Mouse (Mus musculus): ENCODE results near the gene Crnkl1. TPM values are rescaled to one million over a fixed set of nuclear protein-coding genes. Genes with fewer than 3 reads are reported as not detected.
A peak's percentile ranks its signal among the peaks of the same experiment; 100 is the strongest.

Gene Crnkl1
- 10 to 100 TPM; 18.5 to 22.1 (median 20.4) TPM for total RNA-seq (2022)

DNA sequence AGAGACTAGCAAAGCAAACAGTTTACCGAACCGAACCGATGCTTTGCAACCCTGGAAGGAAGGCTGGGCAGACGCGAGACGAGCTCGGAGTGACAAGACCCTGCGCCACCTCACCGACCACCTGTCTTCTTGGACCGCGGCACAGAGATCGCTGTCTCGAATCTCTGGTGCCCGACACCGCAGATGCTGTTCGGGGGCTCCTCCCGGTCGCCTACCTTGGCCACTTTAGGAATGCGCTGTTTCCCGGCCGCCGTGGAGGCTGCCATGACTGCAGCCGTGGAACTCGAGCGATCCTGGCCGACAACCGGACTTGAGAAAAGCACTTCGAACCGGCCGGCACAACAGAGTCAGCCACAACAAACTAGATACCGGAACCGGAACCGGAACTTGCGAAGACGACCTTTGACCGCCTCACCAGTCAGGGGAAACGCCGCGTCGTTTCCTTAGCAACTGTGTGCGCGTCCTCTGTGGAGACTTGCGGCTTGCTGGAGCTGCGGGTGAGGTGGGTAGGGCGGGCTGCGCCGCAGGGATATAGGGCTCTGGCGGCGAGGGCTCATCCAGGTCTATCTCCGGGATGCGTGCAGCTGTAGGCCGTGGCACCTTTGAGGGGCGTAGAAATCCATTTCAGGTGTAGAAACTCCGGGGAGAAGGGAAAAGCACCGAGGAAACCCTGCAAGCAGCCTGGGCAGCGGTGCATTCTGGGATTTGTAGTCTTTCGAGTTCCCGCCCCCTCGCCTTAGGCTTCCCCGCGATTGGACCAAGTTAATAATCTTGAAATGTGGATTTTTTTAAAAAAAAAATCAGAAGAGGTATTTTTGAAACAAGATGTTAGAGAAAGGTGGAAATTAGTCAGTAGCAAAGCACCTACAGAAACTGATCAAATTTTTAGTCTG lies at the start of gene Crnkl1, which contains the start of gene Cfap61:
TSS of gene Crnkl1 (minus strand) at position 676 of the 893 bp plus-strand sequence.
TSS of gene Cfap61 (plus strand) at position 446 of the 893 bp plus-strand sequence.
- DNase-seq (ENCODE audit: low spot score in 2 of 2) = peak; percentile 89 to 91

DNA sequence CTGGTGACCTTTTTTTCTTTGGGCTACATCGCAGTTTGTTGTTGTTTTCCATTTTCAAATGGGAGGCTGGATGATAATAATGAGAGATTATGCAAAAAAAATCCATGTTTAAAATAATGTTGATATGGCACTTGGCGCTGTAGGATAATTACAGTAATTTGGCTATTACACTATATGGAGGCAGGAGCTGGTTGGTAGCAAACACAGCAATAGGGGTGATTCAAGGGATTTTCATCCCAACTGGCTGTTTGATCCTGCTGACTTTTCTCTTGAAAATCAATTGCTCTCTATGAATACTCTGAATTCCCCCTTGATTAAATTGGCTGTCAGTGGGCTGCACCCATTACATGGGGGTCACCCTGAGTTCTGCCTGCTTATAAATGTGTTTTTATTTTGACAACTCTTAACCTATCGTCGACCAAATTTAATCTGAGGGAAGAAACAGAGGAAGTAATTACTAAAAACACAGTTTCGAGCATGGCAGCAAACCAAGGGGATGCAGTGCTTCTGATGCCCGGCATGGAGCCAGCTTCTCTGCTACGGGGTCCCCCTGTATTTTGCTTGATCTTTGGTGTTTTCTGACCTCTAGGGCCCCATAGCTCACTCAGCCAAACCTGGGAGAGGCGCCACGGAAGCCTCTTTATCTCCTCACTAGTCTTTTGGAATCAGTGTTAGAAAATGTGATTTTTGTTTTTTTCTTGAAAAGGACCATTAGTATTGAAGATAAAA lies 47.7 kb upstream of the Crnkl1 start:
- DNase-seq (ENCODE audit: low spot score in 2 of 2) = no peak

DNA sequence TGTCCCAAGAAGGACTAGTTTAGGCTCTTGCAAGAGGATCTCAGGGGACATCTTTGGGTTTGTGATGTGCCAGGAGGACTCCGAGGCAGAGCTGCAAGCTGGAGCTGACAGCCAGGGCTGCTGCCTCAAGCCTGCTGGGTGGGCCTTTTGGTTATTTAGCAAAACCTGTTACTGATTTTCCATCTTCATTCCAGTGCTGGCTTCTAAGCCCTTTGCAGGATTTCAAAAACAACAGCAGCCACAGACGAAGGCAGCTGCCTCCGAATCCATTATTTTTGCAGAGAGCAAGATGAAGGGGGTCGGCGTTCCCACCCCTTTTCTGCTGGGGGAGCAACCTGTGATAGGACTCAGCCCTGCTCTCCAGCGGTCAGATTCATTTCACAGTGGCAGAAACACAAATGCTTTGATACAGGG lies 46.9 kb upstream of the Crnkl1 start:
- DNase-seq (ENCODE audit: low spot score in 2 of 2) = no peak

DNA sequence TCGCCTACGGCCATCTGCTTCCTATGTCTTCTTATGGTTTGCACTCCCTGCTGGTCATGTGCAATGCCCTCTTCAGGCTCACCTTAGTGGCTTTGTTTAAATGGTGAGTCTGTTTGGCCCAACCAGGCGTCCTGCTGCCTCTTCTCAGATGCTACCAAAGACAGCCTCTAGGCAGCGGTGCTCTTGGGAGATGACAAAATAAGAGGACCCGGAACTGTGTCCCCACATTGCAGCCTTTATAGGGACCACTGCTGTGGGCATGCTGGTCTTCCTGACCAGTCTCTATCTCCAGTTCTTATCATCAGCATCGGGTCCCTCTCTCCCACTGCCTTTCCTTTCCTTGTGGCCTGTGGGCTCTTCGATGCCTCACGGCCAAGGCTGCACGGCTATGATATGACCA lies 46.1 kb upstream of the Crnkl1 start:
- no peak for DNase-seq (ENCODE audit: low spot score in 2 of 2)

DNA sequence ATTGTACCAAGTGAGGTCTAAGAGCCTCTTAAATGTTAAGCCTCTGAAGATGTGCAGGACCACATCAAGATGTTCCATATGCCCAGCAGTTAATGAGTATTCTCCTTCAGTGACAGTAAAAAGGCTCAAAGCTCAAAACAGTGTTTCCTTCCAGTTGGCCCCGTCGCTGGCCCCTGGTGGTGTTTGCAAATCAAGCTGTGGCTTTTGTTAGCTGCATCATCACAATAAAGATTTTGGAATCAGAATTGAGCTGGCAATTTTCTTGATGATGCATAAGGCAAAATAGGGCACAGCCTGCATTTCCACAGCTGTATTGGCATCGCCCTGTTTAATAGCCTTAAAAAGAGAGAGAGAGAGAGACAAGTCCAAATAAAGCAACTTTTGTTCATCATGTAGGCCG lies 44.8 kb upstream of the Crnkl1 start:
- no peak for DNase-seq (ENCODE audit: low spot score in 2 of 2)

DNA sequence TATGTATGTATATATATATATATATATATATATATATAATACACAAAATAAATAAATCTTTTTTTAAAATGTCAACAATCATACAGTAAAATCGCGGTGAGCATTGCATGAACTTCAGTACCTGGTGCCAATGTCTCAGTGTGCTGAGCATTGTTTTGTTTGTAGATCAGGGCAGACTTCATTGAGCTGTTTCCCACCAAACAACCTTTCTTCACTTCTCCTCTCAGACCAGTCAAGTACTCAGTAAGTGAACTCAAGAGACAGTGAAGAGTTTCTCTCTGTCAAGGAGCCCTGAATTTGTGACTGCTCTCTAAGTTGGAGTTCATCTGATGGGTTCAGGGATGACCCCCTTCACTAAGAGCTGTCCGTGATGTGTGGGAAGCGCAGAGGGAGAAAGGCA lies 37.8 kb upstream of the Crnkl1 start:
- DNase-seq (ENCODE audit: low spot score in 2 of 2) = no peak

DNA sequence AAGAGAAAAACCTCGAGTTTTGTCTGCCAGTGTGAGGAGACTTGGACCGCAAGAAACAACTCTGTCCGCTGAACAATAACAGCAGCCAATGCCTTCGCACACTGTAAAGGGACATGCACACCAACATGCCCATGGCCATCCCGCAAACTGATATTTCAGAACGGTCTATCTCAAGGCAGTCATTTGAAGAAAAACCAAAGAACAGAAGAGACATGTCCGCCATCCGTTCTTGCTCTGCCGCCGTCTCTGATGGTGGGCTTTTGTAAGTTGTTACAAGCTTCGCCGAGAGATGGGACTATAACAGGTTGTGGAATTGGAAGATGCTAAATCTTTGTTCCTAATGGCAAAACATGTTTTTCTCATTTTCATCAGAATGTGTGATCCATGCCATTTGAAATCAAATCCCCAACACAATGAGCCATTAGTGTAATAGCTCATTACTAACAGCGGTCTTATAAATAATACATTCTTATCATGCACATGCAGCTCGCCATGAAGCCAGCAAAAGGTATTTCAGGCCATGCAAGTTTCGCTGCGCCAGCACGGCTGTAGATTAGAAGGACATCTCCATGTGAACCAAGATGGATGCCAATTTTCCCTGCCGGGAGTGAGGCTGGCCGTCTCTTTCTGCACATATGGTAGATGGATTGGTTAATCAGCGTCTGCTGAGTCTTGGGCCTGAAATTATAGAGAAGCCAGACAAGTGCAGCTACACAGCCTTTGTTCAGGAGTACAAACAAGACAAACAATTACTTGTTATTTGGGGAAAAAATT lies 36.6 kb upstream of the Crnkl1 start:
- DNase-seq (ENCODE audit: low spot score in 2 of 2) = no peak

DNA sequence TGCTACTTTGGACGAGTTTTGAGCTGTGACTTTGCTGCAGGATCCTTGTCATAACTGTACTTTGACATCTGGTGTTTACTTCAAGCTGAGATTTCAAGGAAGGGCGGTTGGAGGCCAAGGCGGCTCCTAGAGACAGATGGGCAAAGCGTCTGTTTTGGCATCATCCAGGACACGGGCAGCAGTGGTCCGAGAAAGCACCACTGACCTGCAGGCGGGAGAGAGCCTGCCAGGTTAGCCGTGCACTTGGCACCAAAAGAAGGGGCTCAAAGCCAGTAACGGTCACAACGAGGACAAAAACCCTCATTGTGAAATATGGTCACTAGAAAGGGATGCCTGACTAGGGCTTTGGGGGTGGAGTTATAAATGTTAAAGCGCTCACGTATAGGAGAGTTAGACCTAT lies 35.9 kb upstream of the Crnkl1 start:
- no peak for DNase-seq (ENCODE audit: low spot score in 2 of 2)

DNA sequence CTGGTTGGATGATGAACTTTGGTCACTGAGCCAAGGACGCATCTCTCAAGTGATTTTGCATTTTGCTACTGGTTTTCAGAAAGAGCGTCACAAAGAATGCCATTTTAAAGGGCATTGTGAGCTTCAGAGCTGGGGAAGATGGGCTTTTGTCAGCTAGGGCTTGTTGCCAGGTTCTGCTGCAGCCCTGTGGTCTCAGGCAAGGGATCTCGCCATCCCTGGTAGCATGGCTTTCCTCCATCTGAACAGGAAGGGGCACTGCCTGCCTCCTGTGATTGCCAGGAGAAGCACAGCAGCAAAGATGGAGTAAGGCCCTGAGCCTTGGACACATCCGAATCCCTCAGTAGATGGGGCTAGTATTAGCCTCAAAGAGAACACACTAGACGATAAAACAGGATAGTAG lies 27.0 kb upstream of the Crnkl1 start:
- DNase-seq (ENCODE audit: low spot score in 2 of 2) = no peak

DNA sequence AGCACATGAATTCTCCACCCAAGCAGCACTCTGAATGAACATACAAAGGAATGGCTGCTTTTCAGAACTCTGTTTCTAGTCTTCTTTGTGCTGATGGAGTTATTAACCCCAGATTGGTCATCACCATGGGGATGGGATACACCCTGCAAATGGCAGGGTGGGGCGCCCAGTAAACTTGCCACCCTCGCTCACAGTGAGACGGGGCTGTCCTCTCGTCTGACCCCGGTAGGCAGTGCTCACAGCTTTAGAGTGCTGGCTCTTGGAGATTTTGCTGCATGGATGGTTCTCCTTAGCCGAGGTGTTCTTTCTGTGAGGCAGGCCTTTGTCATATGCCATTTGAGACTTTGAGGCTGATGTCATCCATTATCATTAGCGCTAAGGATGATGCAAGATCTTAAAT lies 23.7 kb upstream of the Crnkl1 start:
- DNase-seq (ENCODE audit: low spot score in 2 of 2) = no peak

DNA sequence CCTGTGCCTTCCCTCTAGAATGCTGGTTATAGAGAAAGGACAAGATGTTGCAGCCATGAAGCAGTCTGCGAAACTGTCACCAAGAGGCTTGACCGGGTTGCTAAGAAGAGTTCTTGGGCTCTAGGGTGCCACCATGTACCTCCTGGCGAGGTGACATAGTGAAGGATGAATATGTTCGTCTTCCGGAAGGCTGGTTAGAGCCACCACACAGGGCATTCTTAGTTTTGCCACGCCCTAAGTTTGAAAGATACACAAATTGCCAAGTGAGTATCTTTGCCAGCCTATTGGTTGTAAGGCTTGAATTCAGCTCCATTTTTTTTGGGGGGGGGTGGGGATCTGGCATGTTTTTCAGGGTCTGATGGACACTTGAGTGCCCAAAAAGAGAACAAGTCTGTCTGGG lies 23.3 kb upstream of the Crnkl1 start:
- no peak for DNase-seq (ENCODE audit: low spot score in 2 of 2)

DNA sequence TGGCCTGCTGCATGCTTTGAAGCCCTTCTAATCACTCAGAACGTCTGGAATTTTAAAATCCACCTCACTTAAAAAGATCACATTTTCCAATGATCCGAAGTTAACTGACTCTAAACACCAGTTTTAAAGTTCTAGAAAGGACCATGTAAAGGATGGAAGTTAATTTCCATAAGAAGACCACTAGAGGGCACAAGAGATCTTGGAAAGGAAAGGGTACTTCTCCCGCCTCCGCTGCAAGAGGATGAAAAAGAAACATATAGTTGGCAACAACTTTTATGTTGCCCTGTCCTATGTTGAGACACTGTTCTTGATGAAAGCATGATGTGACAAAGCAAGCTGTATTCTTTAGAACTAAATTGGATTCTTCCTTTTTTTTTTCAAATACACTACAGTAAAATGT lies 22.6 kb upstream of the Crnkl1 start:
- no peak for DNase-seq (ENCODE audit: low spot score in 2 of 2)

DNA sequence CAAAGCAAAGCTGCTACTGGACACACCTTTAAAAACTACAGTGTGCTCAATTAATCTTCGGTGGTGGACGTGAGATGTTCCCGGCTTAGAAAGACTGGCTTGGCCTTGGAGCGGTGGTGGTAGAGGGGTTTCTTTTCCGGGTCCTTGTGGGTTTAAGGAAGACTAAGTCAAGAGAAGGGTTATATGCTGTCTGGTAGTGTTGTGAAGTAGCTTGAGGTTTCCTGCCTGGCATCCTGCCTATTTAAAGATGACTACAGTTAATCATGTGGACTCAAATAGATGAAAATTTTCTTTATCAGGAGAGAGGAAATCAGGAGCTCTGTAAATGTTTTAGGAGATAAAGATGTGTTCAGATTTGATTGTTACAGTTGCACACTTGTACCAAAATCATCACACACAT lies 21.5 kb upstream of the Crnkl1 start:
- no peak for DNase-seq (ENCODE audit: low spot score in 2 of 2)

DNA sequence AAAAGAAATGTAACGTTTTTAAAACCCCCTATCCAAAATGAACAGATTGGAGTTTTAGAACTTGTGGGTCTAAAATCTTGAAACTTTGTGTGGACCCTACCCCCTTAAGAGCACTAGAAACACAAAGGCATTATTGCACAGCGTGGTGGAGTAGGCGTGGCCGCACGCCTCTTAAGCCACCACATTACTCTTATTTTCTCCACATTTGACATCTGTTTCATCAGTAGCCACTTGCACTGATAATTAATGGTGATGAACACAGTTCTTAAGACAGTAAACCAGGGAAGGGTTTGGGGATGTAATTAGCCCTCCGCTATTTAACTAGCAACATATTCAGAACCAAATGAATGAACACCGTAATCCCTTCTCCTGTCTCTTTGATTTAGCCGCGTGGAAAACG lies 21.0 kb upstream of the Crnkl1 start:
- no peak for DNase-seq (ENCODE audit: low spot score in 2 of 2)

DNA sequence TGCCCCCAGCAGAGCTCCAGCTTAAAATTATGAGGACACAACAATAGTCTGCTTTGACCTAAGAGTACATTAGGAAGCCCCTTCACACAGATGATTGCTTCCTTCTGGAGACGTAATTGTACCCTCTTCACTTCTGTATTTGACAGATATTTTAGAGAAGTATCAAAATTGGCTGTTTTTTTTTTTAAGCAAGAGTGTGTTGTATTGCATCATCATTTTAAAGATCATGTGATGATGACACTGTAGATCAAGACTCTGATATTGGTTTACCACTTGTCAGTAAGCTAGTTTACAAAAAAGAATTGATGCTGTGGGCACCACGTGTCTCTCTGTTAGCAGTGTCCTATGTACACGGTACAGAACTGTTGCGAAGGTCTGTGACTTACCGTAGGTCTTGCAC lies 17.9 kb upstream of the Crnkl1 start:
- DNase-seq (ENCODE audit: low spot score in 2 of 2) = no peak

DNA sequence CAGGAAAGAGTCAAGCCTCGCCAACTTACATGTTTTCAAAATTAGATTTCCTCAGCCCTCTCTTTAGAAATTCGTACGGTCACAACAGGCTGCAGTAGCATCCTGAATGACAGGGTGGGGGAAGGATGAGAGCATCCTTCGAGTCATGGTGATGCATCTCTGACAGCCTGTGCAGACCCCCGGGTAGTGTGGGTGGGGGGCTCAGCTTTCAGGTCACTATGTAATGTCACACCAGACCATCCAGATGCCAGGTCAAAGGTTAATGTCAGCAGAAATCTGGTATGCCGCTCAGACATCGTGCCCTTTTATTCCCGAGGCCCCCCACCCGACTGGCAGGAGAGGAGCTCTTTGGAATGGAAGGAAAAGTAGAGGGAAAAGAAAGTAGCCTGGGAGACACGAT lies 15.4 kb upstream of the Crnkl1 start:
- DNase-seq (ENCODE audit: low spot score in 2 of 2) = no peak

DNA sequence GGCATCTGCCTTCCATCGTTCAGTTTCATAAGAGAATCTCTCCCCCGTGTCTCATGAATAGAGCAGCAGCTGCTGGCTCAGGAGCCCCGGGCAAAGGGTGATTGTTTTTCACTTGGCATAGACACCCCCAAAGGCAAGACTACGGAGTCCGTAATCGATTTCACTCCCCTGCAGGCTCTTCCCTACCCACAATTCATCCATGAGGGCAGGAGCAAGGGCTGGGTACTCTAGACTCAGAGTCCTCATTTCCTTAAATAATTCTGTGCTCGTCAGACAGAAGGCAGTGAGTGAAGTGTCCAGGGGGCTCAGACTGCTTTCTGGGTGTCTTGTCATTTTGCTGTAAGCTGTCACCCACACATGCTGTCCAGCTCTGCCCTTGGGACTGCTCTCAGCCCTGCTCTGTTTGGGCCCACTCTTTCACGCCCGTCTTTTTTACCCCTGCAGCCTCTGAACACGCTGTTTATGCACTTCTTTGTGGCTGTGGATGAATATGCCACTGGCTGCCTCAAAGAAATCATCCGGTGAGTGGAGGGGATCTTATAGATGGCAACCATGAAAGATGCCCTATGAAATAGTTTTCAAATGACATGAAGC lies 14.8 kb upstream of the Crnkl1 start:
- DNase-seq (ENCODE audit: low spot score in 2 of 2) = no peak

DNA sequence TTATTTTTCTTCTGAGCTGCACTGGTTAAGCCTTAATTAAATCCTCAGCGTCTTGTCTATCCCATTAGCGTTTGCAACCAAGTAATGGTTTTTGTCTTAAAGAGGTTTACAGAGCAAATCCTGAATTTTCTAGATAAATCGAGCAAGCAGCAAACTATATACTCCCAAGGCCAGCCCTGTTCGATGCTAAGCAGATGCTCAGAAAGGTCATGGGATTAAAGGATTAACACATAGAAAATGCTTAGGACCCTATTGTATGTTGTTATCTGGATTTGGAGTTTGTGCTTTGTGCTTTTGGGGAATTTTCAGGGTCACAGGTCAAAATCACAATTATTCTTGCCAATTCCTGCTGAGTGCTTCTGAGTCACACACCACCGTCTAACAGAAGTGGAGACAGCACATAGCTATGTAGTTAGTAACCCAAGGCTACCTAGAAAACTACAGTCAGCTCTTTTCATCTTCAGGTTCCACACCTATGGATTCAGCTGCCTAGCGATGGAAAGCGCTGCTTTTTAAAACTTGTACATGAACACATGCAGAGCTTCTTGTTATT lies 13.7 kb upstream of the Crnkl1 start:
- DNase-seq (ENCODE audit: low spot score in 2 of 2) = no peak

DNA sequence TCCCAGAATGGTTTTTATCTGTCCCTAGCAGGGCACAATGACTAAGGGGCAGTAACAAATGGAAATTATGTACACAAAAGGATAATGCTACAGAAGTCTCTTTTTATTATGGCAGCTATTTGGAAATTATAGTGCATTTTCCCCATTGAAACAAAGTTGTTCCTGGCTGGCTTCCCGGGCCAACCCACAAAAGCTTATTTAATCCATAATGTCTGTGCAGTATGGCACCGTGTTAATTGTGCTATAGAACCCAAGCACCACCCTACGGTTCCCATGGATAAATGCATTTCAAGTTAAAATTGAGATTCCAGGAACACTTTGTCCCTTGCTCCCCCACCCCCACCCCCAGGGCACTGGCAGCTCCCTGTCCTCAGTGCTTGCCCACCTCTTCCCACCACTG lies 9.5 kb upstream of the Crnkl1 start:
- no peak for DNase-seq (ENCODE audit: low spot score in 2 of 2)

DNA sequence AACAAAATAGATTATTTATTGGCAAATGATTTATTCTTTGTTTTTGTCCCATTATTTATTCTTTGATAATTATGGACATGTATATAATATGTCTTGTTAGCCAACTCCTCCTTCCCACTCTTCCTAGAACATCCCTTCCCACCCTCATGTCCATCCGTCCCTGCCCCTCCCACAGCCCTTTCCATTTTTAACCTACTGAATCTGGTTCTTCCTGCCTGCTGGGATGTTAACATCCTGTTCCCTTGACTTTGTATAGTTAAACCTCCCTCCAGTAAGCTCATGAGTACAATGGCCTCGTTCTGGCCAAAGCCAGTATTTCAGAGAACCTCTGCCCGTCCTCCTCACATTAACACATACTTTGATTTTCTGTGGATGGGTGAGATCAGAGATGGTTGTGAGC lies 6.6 kb upstream of the Crnkl1 start:
- no peak for DNase-seq (ENCODE audit: low spot score in 2 of 2)

DNA sequence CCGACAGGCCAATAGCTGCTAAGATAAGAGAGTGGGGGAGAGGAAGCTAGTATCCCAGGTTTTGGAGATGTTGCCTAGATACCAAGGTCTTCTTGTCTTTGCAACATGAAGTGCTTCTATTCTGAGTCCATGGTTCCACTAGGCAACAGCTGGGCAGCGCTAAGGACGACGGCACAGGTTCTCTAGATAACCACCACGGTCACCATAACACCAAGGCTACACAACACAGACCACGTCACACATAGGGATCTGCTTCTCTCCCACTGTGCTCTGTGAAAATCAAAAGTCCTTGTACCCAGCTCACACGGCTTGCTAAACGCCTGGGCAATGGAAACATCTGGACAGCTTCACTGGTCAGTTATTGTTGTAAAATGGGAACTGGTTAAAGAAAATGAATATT lies 2.2 kb upstream of the Crnkl1 start:
- DNase-seq (ENCODE audit: low spot score in 2 of 2) = no peak
